Mouse (Mus musculus): ENCODE measurements around the gene Zxdc. TPM values are rescaled to one million over a fixed set of nuclear protein-coding genes. Genes with fewer than 3 reads are reported as not detected.

The Zxdc gene
- total RNA-seq, 2 experiments from 2014 or later: 18.8 to 21.7 TPM

DNA sequence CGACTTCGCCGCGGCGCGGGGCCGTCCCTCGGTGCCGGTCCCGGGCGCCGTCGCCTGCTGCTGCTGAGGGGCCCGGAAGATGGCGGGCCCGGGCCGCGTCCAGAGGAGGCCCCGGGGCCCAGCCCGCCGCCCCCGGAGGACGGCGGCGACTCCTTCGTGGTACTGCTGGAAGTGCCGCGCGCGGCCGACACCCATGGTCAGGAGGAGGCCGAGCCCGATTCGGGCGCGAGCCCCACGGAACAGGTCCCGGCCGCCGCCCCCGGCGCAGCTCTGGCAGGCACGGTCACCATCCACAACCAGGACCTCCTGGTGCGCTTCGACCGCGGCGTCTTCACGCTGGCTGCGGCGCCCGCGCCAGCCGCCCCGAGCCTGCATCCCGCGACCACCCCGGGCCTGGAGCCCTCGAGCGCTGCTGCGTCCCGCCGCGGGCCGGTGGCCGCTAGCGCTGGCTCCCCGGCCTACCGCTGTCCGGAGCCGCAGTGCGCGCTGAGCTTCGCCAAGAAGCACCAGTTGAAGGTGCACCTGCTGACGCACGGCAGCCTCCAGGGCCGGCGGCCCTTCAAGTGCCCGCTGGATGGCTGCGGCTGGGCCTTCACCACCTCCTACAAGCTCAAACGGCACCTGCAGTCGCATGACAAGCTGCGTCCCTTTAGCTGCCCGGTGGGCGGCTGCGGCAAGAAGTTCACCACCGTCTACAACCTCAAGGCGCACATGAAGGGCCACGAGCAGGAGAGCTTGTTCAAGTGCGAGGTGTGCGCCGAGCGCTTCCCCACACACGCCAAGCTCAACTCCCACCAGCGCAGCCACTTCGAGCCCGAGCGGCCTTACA lies 647 bp downstream of the Zxdc start:
- DNase-seq (ENCODE audit: low spot score in 2 of 2): peak; percentile 33 to 63

DNA sequence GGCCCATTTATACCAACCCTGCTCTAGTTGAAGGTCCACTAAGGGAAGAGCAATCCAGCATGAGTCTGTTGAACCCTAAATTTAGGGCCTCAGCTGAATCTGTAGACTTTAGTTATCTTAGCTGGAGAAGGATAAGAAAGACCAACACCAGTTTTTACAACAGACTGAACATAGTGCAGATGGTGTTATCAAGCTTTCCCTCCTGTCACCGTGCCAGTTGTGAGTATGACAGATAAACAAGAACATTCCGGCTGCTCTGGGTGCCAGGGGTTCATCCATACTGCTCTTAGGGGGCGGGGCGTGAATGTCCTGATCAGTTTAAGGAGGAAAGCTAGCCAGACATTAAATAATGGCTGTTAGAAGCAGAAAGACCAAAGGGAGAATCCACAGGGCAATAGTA lies 5.4 kb downstream of the Zxdc start:
- DNase-seq (ENCODE audit: low spot score in 2 of 2): no peak

DNA sequence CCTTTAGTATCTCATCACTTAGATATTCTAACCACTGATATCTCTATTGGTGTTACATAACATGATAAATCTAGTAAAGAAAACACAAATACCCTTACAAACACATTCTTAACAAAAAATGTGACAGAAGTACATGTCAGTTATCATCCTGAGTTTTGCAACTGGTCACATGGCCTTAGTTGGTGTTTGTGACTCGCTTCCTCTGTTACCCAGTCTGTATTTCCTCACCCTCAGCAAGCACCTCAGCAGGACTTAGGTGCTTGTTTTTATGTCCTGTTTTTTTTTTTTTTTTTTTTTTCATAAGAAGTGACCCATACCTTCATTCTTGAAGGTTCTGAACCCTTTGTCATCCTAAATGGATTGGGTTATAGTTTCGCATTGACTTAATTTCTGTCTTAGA lies 8.4 kb downstream of the Zxdc start:
- DNase-seq (ENCODE audit: low spot score in 2 of 2): no peak

DNA sequence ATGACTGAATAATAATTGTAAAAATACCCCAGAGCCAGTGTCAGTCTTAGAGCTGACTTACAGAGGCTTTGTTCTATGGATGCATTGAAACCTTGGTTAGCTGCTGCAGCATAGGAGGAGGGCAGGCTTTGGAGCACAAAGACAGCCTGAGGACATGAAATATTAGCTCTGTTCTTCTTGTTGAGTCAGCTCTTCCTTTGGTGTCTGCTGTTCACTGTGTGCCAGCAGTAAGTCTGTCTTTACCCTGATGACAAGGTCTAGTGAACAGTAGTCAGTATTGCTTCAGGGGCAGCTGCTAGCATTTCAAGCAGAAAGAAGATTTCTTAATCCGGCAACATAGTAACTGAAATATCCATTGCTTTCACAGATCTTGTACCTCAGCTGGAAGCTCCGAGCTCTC lies 12.2 kb downstream of the Zxdc start:
- no peak for DNase-seq (ENCODE audit: low spot score in 2 of 2)

DNA sequence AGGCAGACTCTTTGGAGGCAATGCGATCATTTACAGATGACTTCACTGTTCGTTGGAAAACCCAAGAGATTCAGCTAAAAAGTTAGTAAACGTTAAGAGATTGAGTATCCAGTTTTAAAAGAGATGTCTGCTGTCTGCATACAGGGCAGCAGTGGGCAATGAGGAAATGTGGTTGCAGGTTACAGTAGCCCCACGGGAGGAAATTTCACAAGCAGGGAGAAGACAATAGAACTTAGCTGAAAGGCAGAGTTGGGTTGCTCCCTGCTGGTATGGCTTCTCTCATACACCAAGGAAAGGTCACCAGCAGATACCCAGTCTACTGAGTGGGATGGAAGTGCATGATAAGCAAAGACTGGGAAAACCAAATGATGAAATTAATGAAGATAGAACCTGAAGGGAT lies 21.3 kb downstream of the Zxdc start:
- no peak for DNase-seq (ENCODE audit: low spot score in 2 of 2)

DNA sequence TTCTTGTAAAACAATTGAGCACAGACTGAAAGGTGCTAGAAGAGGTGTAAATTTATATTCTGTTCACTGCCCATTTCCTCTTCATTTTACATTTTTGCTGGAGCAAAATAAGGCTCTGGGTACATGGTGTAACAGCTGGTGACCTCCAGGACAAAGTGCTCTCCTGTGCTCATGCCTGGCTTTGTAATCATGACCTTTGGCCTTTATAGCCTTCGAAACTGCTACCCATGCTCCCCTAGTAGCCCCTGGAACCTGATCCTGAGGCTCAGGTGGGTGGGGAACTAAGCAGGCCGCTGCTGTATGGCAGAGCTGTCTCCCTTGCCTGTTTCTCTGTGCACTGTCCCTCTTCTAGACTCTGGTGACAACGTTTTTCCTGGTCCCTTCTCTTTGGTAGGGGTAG lies 24.7 kb downstream of the Zxdc start:
- no peak for DNase-seq (ENCODE audit: low spot score in 2 of 2)

DNA sequence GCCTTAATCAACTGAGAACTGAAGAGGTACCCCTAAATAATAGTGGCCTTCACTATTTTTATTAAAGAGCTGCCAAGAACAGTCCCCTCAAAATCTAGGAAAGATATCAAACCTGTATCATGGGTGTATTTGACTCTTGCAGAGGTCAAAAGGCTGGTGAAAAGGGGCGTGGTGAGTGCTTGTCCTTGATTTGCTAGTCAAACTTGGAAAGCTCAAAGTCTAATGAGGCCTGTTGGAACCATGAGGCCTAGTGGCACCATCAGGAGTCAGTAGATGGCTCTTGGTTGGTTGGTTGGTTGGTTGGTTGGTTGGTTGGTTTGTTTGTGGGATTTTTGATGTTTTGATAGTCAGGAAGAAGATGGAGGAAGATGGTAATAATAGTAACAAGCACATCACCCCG lies 26.5 kb downstream of the Zxdc start:
- DNase-seq (ENCODE audit: low spot score in 2 of 2): no peak

DNA sequence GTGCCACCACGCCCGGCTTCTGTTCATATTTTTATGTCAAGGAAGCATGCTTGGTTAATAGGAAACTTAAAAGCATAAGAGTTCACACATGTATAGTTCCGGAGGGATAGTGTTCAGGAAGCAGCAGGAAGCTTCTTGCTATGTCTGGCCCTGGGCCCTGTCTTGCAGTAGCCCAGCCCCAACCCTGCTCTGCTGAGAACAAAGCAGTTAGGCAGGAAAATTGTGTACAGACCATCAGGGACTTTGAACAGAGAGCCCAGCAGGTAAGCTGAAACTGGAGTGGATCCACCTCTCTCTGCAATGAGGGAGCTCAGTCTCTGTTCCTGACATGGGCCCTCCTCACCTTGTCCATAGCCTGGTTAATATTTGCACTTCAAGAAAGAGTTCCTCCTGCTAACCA lies 28.0 kb downstream of the Zxdc start:
- no peak for DNase-seq (ENCODE audit: low spot score in 2 of 2)

DNA sequence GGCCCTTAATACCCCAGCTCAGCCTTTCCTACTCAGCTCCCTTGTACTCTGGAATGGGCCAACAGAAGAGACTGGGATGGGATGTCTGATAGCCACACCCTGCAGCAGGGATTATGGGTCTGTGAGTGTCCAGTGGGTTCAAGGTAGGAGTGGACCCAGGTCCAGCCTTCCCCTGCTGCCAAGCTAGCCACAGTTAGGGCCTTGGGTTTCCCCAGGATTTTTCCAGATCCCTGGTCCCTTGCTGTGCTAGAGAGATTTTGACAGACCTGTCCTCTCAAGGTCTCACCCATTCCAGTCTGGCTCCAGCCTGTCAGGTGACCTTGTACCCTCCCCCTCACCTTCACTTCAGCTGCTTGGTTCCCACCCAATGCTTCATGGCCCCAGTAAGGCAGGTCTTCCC lies 39.3 kb downstream of the Zxdc start:
- no peak for DNase-seq (ENCODE audit: low spot score in 2 of 2)

DNA sequence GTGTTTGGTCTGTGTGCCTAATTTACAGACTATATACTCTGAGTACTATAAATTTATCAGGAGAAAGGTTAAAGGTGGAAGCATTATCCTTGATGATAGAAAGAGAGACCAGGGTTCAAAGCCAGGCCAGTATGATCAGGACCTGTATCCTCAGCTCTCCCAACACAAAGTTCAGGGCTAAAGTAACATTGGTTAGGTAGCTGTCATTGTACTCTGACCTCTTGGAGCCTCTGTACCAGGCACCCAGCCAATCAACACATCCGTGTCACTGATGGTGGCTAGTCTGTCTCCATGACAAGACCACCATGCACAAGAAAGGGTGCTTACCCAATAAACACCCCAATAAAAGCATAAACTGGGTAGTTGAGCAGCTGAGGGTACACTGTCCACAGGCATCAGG lies 41.7 kb downstream of the Zxdc start:
- DNase-seq (ENCODE audit: low spot score in 2 of 2): no peak

DNA sequence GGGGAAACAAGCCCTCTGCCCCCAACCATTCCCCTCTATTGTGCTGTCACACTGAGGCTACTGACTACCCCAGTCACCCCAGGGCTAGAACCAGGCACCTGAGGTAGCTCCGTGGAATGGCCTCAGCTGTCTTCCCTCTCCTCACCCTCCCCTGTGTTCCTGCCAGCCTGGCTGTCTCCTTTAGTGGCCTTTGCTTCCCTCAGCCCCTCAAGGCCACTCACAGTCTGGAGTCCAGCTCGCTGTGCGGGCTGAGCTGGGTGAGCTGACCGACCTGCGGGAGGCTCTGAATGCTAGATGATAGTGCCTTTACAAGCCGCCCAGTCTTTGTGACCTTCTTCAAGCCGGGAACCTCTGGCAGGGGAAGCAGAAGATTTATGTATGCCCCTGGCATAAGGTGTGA lies 42.6 kb downstream of the Zxdc start:
- DNase-seq (ENCODE audit: low spot score in 2 of 2): no peak

DNA sequence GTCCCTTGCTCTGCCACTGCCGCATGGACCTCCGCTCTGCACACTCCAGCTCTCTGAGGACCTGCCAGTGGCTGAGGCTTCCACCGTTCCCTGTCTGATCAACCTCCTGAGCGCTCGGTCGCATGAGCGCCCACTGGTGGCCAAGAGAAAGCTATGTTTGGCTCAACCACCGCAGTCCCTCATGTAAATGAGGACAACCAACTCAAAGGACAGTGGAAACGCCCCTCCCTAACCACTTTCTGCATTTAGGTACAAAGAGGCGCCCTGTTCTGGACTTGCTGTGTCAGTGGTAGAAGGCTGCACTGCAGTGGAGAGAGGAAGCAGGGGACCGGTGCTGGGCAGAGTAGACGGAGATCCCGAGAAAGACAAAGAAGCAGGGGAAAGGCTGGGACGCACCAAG lies 53.3 kb downstream of the Zxdc start:
- DNase-seq (ENCODE audit: low spot score in 2 of 2): peak; percentile 55 to 72

DNA sequence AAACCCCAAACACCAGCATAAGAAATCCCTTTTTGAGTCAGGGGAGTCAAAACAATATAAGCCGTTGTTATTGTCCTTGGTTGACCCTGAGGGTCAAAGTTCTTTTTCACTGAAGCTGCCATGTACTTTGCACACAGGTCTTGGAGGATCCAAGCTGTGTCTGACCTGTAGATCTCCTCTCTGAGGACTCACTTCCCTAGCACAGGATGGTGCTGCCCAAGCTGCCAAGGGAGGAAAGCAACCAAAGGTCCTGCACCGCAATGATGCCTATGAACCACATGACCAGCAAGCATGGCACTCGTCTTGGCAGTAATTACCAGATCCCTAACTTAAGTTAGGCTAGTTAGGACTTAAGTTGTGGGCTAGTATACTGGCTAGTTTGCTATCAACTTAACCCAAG lies 56.1 kb downstream of the Zxdc start:
- DNase-seq (ENCODE audit: low spot score in 2 of 2): no peak

DNA sequence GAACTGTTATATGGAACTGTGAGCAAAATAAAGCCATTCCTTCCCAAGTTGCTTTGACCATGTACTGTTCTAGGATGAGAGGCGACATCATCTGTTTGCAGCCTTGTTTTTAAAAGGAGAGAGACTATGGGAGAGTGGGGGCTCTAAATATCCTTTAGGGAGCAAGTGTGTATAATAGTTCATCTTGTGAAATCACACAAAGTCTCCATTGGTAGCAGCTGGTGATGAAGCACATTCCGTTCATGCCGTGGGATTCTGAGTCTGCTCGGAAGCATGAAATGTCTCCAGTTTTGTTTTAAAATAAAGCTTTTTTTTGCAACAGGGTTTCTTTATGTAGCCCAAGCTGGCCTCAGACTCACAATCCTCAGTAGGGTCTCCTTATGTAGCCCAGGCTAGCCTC lies 56.7 kb downstream of the Zxdc start:
- no peak for DNase-seq (ENCODE audit: low spot score in 2 of 2)

DNA sequence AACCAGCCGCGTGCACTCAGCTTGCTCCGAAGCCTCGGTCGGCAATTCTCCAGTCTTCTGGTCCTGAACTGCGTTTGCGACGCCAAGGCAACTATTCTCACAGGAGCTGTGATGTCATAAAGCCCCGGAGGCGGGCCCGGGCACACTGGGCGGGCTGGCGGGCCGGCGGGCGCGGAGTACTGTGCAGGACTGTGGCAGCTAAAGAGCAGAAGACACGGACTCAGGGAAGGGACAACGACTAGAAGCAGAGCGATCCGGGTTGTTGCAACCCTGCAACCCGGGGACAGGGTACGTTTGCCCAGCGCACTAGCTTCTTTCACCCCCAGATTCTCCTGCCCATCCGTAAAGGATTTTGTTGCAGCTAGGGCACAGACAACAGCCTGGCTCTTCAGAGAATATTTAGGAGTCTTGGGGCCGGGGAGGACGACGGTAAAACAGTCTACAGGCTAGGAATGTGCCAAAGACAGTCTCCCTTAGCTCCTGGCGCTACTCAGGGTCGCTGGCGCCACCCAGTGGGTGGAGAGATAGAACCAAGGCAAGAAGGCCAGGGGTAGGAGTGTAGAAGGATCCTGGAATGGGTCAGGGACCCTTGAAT lies 59.2 kb downstream of the Zxdc start, which contains the start of gene Cfap100:
TSS of gene Cfap100 (minus strand) at position 418 of the 595 bp plus-strand sequence.
- peak; percentile 54 to 73 for DNase-seq (ENCODE audit: low spot score in 2 of 2)

DNA sequence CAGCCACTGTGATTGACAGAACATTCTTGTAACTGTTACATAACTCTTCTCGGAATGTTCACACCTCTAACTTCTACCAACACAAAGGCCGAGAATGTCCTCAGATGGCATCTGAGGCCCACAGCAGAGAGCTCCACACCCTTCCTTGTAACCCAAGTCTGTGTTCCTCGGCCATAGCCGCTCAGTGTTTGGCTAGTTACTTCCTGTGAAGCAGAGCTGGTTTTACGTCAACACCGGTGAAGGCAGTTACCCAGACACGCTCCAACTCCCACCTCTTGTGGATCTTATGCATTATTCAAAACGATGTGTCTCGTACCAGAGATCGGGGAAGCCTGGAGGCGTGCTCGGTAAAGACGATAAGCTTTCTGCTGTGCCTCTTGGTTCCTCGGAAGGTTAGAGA lies 60.6 kb downstream of the Zxdc start:
- DNase-seq (ENCODE audit: low spot score in 2 of 2): no peak

DNA sequence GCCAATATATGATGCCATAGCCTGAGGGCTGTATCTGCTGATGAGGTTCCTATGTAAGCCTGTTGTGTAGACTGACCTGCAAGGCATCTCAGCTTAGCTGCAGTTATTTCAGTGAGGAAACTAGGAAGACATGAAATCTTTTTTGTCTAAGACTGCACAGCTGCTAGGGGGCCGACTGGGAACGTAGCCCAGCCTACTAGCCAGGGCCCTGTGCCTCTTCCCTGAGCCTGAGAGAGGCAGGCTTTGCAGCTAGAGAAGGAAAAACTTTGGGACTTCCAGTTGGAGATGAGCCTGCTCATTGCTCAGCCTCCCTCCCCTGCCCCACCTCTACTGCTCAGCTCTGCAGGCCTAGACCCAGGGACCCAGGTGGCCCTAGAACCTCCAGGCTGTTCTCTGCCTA lies 62.2 kb downstream of the Zxdc start:
- peak in 1 of 2 experiments; percentile 71 for DNase-seq (ENCODE audit: low spot score in 2 of 2)

DNA sequence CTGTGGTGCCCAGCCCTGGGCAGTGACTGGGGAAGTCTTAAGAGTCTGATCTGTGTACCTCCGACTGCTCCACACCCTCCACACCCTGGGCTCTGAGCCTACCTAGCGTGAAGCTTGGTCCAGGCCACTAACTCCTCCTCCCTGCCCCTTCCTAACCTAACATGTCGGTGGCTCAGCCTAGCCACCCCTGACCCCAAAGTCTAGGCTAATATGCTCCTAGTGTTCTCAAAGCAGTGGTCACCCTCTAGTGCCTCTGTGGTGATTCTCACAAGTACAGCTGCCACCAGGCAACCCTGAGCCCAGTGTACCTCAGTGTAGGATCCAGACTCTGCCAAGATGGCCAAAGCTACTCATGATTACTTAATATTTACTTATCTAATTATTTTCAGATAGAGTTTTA lies 65.4 kb downstream of the Zxdc start:
- no peak for DNase-seq (ENCODE audit: low spot score in 2 of 2)

DNA sequence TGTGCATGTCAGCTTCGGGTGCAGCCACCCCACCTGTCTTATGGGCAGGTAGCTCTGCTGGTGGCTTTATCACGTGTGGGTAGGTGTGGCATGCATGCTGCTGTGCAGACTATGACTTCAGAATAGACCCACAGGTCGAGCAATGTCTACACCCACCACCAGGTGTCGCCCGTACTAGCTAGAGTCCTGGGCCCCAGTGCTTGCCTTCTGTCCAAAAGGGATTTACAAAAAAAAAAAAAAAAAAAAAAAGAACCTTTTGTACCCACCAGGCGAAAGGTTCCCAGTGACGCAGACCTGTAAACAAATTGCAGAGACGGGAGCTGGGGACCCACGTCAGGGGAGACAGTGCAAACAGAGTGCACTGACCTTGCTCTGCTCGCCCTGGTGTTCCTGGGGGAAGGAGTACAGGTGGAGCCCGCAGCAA lies 65.9 kb downstream of the Zxdc start:
- DNase-seq (ENCODE audit: low spot score in 2 of 2): peak; percentile 59 to 78

DNA sequence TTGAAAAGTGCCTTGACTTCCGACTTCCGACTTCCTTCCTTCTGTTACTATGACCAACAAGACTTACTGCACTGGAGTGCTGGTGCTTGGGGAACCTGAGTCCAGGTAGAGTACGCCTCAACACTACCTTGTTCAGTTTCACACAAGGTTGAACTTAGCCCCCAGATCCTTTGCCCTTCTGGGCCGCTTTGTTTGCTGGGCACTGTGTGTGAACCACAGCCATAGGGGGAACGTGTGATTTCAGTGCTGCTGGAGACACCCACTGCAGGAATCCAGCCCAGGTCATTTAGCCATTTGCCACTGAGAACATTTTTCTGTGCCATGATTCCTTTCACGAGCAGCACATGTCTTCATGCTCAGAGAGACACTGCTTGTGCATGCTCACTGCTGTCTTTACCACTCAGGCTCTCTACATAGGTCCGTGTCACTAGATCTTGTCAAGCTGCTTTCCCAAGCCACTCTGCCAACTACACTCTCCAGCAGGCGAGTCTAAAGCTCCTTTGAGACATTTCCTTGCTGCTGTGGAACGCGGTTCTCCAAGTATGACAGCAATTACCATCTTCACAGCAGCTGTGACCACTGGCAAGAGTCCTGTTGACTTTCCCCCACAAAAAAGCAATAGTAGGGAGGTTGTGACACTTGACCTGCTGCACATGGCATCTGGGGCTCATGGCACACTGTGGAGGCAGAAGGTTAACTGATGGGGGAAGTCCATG lies 67.1 kb downstream of the Zxdc start:
- no peak for DNase-seq (ENCODE audit: low spot score in 2 of 2)

DNA sequence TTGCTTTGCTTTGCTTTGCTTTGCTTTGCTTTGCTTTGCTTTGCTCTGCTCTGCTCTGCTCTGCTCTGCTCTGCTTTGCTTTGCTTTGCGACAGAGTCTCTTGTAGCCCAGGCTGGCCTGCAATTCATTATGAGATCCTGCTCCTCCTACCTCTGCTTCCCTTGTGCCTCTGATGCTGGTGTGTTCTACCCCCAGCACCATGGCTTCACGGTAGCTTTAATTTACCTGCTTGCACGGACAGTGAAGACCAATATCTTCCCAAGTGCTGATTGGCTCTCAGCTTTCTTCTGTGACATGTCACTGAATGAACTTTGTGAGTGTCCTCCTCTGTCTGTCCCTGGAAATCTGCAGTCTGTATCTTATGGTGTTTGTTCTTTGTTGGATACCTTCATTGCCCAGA lies 67.7 kb downstream of the Zxdc start:
- DNase-seq (ENCODE audit: low spot score in 2 of 2): no peak

DNA sequence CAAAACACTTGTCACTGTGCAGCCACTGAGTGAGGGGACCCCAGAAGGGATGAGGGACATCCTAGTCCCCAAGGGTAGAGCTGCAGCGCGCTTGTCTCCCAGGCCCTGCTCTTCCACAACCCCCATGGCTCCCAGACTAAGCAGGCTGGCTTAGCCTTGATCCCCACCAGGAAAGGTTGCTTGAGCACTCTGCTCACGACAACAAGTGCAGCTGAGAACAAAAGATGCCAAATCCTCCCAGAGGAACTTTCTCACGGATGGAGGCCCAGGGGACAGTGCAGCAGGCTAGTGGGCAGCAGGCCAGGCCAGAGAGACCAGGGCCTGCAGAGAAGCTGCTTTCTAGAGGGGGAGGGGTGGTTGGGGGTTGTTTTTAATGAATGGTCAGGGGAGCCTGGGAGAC lies 77.6 kb downstream of the Zxdc start:
- no peak for DNase-seq (ENCODE audit: low spot score in 2 of 2)

Measured in gastrocnemius, postnatal 4 days (tissue).